ENCODE assay signal across 20 mouse cellular contexts in genomic region chr8:46295101-46295534, GRCm38 (mm10). TPM values are rescaled to one million over a fixed set of nuclear protein-coding genes. Genes with fewer than 3 reads are reported as not detected.
A peak's percentile ranks its signal among the peaks of the same experiment; 100 is the strongest.
DNase-seq lines count a peak whose midpoint lies in the region; ATAC-seq and TF ChIP-seq lines count a peak whose summit lies in the region.
"Had no signal": no experiment of that assay in that cellular context is flagged by ENCODE, and none has a peak within 500 bp of the region (broad histone marks: within the 10 kb centered on the region; RNA-seq: fewer than 3 reads in every experiment).

No protein-coding gene starts in this region.

- H3K27ac ChIP-seq in midbrain, embryonic 11.5 days (ENCODE audit: low read depth, low read length), result no peak overlapping the region
- no peak overlapping the region for H3K27ac ChIP-seq in midbrain, postnatal 0 days (ENCODE audit: low read depth, low read length)
- H3K27ac ChIP-seq in embryonic facial prominence, embryonic 10.5 days (replicated peaks), result no peak overlapping the region
- H3K27ac ChIP-seq in forebrain, embryonic 14.5 days (ENCODE audit: low read depth, low read length), result no peak overlapping the region
- no peak overlapping the region for H3K27ac ChIP-seq in neural tube, embryonic 12.5 days
- H3K27ac ChIP-seq: macrophage had no signal

- peak overlapping the region; percentile 41 for H3K4me2 ChIP-seq in midbrain, embryonic 11.5 days
- H3K4me2 ChIP-seq in midbrain, postnatal 0 days (ENCODE audit: low read depth, low read length, poor library complexity, severe bottlenecking), result no peak overlapping the region; the same call in 1 of the 2 replicates
- peak overlapping the region; percentile 53 for H3K4me2 ChIP-seq in forebrain, embryonic 14.5 days (ENCODE audit: low read length)
- H3K4me2 ChIP-seq in neural tube, embryonic 12.5 days (replicated peaks), result 0 out of 2 replicates have a peak overlapping the region, but pooled peaks have one; percentile 27

- peak; percentile 93 for DNase-seq in midbrain, embryonic 11.5 days (ENCODE audit: low spot score, missing footprints)
- DNase-seq in midbrain, postnatal 0 days (ENCODE audit: low spot score), result no peak
- DNase-seq in embryonic facial prominence, embryonic 10.5 days (ENCODE audit: low spot score), result peak; percentile 37
- peak; percentile 72 for DNase-seq in forebrain, embryonic 14.5 days (ENCODE audit: low spot score)
- DNase-seq in gastrocnemius, adult 18-20 months (ENCODE audit: low spot score), result no peak
- no peak for DNase-seq in kidney, postnatal 14 days
- DNase-seq: cerebellum, postnatal 36 days; kidney, adult 9 months; liver; lung, adult 18-20 months; right cerebral cortex, adult 18-20 months; thymus, postnatal 14 days had no signal

- no peak overlapping the region for H3K4me3 ChIP-seq in midbrain, embryonic 11.5 days (ENCODE audit: low read depth, low read length)
- no peak overlapping the region for H3K4me3 ChIP-seq in midbrain, postnatal 0 days (ENCODE audit: low read depth, low read length)
- H3K4me3 ChIP-seq in embryonic facial prominence, embryonic 10.5 days, result peak overlapping the region; percentile 44; the same call in 1 of the 2 replicates
- H3K4me3 ChIP-seq in forebrain, embryonic 14.5 days (ENCODE audit: low read depth, low read length), result 0 out of 2 replicates have a peak overlapping the region, but pooled peaks have one; percentile 9
- no peak overlapping the region for H3K4me3 ChIP-seq in neural tube, embryonic 12.5 days

- H3K4me1 ChIP-seq in midbrain, embryonic 11.5 days (ENCODE audit: control insufficient read depth, insufficient read depth, low read length), result peaks cover 12% of the 10 kb centered on the region
- peaks cover 4% of the 10 kb centered on the region for H3K4me1 ChIP-seq in midbrain, postnatal 0 days (ENCODE audit: insufficient read depth, low read length)
- H3K4me1 ChIP-seq in embryonic facial prominence, embryonic 10.5 days, result peaks cover 38% of the 10 kb centered on the region
- peaks cover 8% of the 10 kb centered on the region; the same call in 1 of the 2 replicates for H3K4me1 ChIP-seq in forebrain, embryonic 14.5 days (ENCODE audit: control insufficient read depth, insufficient read depth, low read length)
- H3K4me1 ChIP-seq in neural tube, embryonic 12.5 days, result peaks cover 13% of the 10 kb centered on the region

- no peaks in the 10 kb centered on the region for H3K36me3 ChIP-seq in midbrain, embryonic 11.5 days (ENCODE audit: control insufficient read depth, insufficient read depth, low read length)
- H3K36me3 ChIP-seq in midbrain, postnatal 0 days (ENCODE audit: insufficient read depth, low read length), result no peaks in the 10 kb centered on the region
- no peaks in the 10 kb centered on the region for H3K36me3 ChIP-seq in embryonic facial prominence, embryonic 10.5 days (replicated peaks)
- H3K36me3 ChIP-seq in forebrain, embryonic 14.5 days (ENCODE audit: control insufficient read depth, insufficient read depth, low read length), result no peaks in the 10 kb centered on the region
- H3K36me3 ChIP-seq in neural tube, embryonic 12.5 days, result no peaks in the 10 kb centered on the region

- peak; percentile 60 for ATAC-seq in midbrain, embryonic 11.5 days (ENCODE audit: low FRiP score)
- no peak for ATAC-seq in midbrain, postnatal 0 days (ENCODE audit: low FRiP score)
- ATAC-seq in forebrain, embryonic 14.5 days, result peak; percentile 69
- ATAC-seq in neural tube, embryonic 12.5 days (ENCODE audit: low FRiP score, low read depth), result no peak
- ATAC-seq: CD4-positive, CD25-positive, alpha-beta regulatory T cell, adult 4 months had no signal

- under 1% methylated on average over 14 of the region's 14 CpGs for whole genome bisulfite sequencing in midbrain, embryonic 11.5 days
- WGBS in midbrain, postnatal 0 days, result under 1% methylated on average over 14 of the region's 14 CpGs
- WGBS in embryonic facial prominence, embryonic 10.5 days, result under 1% methylated on average over 14 of the region's 14 CpGs
- under 1% methylated on average over 14 of the region's 14 CpGs for whole genome bisulfite sequencing in forebrain, embryonic 14.5 days
- 2% methylated on average over 14 of the region's 14 CpGs for WGBS in neural tube, embryonic 12.5 days

- no peaks in the 10 kb centered on the region for H3K9me3 ChIP-seq in midbrain, embryonic 11.5 days (ENCODE audit: control insufficient read depth, low read length)
- H3K9me3 ChIP-seq in midbrain, postnatal 0 days (ENCODE audit: low read length), result no peaks in the 10 kb centered on the region
- H3K9me3 ChIP-seq in embryonic facial prominence, embryonic 10.5 days, result no peaks in the 10 kb centered on the region
- H3K9me3 ChIP-seq in forebrain, embryonic 14.5 days (replicated peaks; ENCODE audit: control insufficient read depth, low read length), result no peaks in the 10 kb centered on the region
- H3K9me3 ChIP-seq in neural tube, embryonic 12.5 days, result no peaks in the 10 kb centered on the region

- no peak for TF ChIP-seq CTCF in midbrain, postnatal 0 days (IDR thresholded peaks at IDR 0.05)

- no peak overlapping the region for H3K9ac ChIP-seq in midbrain, embryonic 11.5 days (ENCODE audit: low read length)
- no peak overlapping the region for H3K9ac ChIP-seq in midbrain, postnatal 0 days (replicated peaks; ENCODE audit: low read length, poor library complexity, severe bottlenecking)
- no peak overlapping the region for H3K9ac ChIP-seq in forebrain, embryonic 14.5 days (ENCODE audit: low read length)
- H3K9ac ChIP-seq in neural tube, embryonic 12.5 days, result no peak overlapping the region

- peaks cover 87% of the 10 kb centered on the region for H3K27me3 ChIP-seq in midbrain, embryonic 11.5 days (ENCODE audit: control insufficient read depth, insufficient read depth, low read length)
- H3K27me3 ChIP-seq in midbrain, postnatal 0 days (ENCODE audit: insufficient read depth, low read length), result peaks cover 82% of the 10 kb centered on the region
- H3K27me3 ChIP-seq in embryonic facial prominence, embryonic 10.5 days (replicated peaks; ENCODE audit: low read depth, poor library complexity, severe bottlenecking), result peaks cover 99% of the 10 kb centered on the region
- H3K27me3 ChIP-seq in forebrain, embryonic 14.5 days (replicated peaks; ENCODE audit: control insufficient read depth, insufficient read depth, low read length), result peaks cover 75% of the 10 kb centered on the region
- H3K27me3 ChIP-seq in neural tube, embryonic 12.5 days (replicated peaks), result peaks cover 95% of the 10 kb centered on the region

RNA-seq across cellular contexts. Expression of gene Helt, which starts 0.6 kb away (rescaled TPM):
- 48.9 and 49.0 TPM in 2 replicates for polyA plus RNA-seq in midbrain, embryonic 11.5 days (2014; fragmentation: Nextera tagmentation; extraction: Ambion mirVana)
- total RNA-seq in midbrain, postnatal 0 days (2014; rRNA removed), result 0.27 TPM in 1 of 2 replicates, not detected in the other
- 0.26 and 0.28 TPM in 2 replicates for polyA plus RNA-seq in midbrain, postnatal 0 days (2015; fragmentation: Nextera tagmentation; extraction: Ambion mirVana)
- 0.36 and 0.64 TPM in 2 replicates for polyA plus RNA-seq in embryonic facial prominence, embryonic 10.5 days (2016; fragmentation: Nextera tagmentation; extraction: Ambion mirVana)
- 5.4 and 5.9 TPM in 2 replicates for polyA plus RNA-seq in forebrain, embryonic 14.5 days (2014; fragmentation: Nextera tagmentation; extraction: Ambion mirVana)
- polyA plus RNA-seq in neural tube, embryonic 12.5 days (2016; fragmentation: Nextera tagmentation; extraction: Ambion mirVana), result 0.25 and 0.68 TPM in 2 replicates
- 1 to 10 TPM; 1.1 to 1.4 TPM for total RNA-seq in gastrocnemius, adult 18-20 months (2021)
- total RNA-seq: granulocyte monocyte progenitor cell, adult 5-6 weeks; layer of hippocampus, adult 18-20 months had no signal
- polyA plus RNA-seq: CD4-positive, CD25-positive, alpha-beta regulatory T cell, adult 4 months; heart, embryonic 16.5 days; macrophage; spleen, adult 2 months; stomach, embryonic 16.5 days had no signal

Comparison
In these comparisons a context has a peak if more than half of its experiments do, and no peak if none do; other contexts are left out.
1. ATAC-seq: peak in midbrain, embryonic 11.5 days (single experiment) and forebrain, embryonic 14.5 days (single experiment); none in midbrain, postnatal 0 days (single experiment) and neural tube, embryonic 12.5 days (single experiment).
2. DNase-seq: peak in midbrain, embryonic 11.5 days (single experiment), embryonic facial prominence, embryonic 10.5 days (single experiment) and forebrain, embryonic 14.5 days (single experiment); none in midbrain, postnatal 0 days (single experiment), gastrocnemius, adult 18-20 months (single experiment) and kidney, postnatal 14 days (single experiment).
3. H3K4me3 ChIP-seq: peak in embryonic facial prominence, embryonic 10.5 days (single experiment) and forebrain, embryonic 14.5 days (single experiment); none in midbrain, embryonic 11.5 days (single experiment), midbrain, postnatal 0 days (single experiment) and neural tube, embryonic 12.5 days (single experiment).